Mouse (Mus musculus): ENCODE data around the gene Patl2. TPM values are rescaled to one million over a fixed set of nuclear protein-coding genes. Genes with fewer than 3 reads are reported as not detected.
"Not testable (repeated sequence)": the region's sequence is repeated elsewhere in the genome, so short reads cannot be mapped to it uniquely, and the experiment has no call there.

Gene Patl2
- total RNA-seq, 2 experiments from 2014 or later: not detected

DNA sequence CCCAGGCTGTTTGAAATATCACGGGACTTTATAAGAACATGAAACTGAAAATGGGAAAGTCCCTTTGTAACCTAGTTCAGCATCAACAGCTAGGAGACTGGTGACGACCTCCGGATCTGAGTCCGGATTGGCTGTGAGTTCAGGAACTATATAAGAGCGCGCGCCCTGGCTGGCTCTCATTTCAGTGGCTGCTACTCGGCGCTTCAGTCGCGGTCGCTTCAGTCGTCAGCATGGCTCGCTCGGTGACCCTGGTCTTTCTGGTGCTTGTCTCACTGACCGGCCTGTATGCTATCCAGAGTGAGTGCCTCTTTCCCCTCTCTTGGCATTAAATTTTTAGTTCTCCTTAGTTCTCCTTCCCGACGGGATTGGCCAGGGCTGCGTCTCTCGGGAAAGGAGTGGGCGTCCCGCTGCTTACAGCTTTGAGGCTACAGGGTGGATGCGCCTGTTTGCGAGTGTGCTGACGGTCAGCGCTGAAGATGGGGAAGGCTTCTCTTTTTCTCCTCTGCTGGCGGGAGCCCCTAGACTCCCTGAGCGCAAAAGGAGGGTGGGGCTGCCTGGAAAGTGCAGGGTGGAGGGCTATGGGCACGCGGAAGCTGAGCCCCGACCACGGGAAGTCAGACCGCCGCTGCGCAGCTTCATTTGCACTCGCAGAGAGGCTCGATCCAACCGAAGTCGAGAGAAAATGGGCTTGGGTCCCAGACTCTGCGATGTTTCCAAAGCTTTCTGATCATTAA lies 38.3 kb downstream of the Patl2 start, which contains the start of gene B2m:
B2m (plus strand) TSS at position 179 of the 734 bp plus-strand sequence.
- peak; percentile 86 to 93 for DNase-seq (ENCODE audit: low spot score in 2 of 2)

DNA sequence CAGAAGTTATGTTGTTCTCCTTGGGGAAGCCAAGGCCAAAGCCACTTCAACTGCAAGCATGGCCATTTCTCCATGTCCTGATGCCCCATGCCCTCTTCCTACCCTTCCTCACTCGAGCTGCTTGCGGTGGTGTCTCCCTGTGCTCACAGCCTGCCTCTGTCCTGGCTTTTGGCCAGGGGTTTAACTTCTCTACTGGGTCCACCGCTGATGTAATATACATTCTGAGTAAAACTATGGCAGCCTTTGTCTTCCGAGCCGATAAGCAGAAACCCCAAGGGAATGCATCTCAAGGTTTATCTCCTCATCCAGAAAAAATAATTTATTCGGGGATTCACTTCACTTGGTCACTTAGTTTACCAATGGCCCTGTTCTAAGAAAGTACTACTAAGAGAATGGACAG lies 39.3 kb downstream of the Patl2 start:
- DNase-seq (ENCODE audit: low spot score in 2 of 2): no peak

DNA sequence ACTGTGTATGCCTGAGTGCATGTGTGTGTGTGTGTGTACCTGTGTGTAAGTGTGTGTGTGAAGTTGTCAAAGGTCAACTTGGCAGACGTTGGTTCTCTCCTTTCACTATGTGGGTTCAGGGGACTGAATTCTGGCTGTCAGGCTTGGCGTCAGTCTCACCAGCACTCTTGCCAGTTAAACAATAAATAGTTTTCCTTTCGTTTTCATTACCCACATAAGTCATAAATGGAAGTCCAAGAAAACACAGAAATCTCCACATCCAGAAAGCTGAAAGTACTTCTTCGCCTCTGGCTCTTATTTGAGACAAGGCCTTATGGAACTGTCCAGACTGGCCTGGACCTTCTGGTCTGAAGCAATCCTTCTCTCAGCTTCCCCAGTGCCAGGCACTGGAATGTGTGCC lies 40.2 kb downstream of the Patl2 start:
- no peak for DNase-seq (ENCODE audit: low spot score in 2 of 2)

DNA sequence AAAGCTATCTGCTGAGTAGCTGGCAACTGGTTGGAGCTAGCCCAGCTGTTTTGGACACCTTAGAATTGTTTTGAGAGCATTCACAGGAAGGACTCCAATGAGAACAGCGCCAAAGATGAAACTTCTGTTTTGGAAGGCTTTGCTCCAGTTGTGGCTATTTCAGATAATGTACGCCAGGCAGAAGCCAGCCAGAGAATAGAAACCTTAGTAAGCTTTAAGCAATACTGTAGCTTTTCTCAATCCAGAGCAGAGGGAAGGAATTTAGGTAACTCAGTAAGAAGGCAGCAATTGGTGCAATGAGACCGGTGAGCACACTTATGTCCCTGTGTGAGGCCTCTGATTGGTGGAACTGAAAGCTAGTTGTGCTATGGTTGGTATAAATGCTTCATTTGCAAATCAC lies 42.9 kb downstream of the Patl2 start:
- no peak for DNase-seq (ENCODE audit: low spot score in 2 of 2)

DNA sequence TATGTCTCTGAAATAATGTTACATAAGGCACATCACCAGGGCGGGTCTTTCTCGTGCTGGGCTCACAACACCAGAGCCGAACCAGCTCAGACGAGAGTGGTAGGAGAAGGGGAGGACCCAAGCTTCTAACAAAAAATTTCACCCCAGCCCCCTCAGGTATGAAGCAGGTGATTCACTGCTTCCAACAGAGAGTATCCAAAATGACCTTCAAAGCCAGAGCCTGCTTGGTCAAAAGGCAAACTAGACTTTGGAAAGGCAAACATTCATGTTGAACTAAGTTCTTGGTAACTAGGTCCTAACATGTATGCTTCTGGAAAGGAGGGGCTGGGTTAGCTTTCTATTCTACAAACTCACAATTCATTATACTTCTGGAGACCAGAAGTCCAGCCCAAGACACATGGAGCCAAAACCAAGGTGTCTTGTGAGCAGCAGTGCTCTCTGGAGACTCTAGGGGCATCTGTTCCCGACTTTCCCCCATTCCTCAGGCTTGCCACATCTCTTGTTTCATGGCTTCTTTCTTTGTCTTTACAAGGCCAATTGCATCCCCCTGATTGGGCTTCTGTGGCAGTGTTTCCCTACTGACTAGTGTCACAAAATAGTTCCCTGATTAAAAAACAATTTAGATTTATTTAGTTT lies 44.5 kb downstream of the Patl2 start:
- DNase-seq (ENCODE audit: low spot score in 2 of 2): no peak

DNA sequence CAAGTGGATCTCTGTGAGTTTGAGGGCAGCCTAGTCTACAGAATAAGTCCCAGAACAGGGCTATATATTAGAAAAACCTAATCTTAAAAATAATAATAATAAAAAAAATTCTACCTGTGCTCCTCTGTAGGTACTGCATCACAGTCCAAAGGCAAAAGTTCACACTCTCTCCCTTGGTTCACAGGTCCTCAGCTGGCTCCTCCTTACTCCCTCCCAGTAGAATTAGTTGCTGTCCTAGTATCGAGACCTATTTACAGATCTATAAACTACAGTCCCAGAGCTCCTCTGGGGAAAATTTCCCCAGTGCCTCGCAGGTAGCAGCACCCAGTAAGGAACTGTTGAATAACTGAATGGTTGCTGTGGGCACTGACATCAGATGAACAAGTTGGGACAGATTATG lies 45.2 kb downstream of the Patl2 start:
- DNase-seq (ENCODE audit: low spot score in 2 of 2): no peak

DNA sequence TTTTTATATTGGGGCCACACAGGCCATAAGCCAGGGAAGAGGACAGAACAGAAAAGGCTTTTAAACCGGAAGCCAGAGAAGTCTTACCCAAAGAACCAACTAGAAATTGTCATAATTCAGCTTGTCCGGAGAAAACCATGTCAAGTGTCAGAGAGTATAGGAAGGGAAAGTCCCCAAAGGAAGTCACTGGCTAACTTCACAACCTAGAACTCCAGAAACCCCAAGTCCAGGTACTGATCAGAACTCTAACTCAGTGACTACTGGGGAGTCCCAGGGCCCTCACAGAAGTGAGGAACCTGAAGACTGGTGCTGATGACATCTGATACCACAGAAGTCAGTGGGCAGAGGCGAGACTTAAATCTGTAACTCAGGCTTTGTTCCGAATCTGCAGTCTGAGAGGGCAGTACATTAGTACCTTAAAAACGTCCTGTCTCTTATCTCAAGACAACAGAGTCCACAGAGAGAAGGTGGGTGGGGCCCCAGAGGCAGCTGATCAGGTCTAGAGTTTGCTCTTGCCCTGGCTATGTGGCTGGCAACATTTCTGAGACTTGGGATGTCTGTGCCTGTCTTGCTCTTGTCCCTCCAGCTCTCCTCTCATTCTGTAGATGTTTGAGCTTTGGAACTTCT lies 48.0 kb downstream of the Patl2 start:
- no peak for DNase-seq (ENCODE audit: low spot score in 2 of 2)

DNA sequence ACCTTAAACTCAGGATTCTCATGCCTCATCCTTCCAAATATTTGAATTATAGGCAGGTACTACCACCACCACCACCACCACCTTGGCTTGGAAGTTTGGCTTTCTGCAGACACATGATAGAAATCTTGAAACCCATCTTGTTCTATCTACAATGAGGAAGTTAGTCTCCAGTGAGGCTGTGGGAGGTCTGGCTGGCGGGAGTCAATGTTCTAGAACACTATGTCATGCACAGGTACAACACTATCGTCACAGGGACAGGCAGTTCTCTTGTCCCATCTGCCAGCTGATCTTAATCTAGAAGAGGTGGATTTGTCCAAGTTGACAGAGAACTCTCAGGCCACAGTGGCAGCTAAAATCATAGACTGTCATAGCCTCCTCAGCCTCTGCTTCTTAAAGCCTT lies 53.4 kb downstream of the Patl2 start:
- no peak for DNase-seq (ENCODE audit: low spot score in 2 of 2)

DNA sequence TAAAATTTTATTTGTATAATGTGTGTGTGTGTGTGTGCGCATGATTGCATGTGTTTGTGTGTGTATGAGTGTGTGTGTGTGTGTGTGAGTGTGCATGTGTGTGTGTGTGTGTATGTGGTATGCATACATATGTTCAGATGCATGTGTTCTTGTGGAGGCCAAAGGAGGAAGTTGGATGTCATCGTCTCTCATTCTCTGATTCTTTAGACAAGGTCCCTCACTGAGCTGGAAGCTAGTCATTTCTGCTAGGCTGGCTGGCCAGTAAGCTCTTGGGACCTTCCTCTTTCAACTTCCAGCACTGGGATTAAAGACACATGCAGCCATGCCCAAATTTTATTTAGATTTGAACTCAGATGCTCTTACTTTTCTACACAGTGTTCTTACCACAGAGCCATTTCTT lies 53.9 kb downstream of the Patl2 start:
- DNase-seq (ENCODE audit: low spot score in 2 of 2): no peak

DNA sequence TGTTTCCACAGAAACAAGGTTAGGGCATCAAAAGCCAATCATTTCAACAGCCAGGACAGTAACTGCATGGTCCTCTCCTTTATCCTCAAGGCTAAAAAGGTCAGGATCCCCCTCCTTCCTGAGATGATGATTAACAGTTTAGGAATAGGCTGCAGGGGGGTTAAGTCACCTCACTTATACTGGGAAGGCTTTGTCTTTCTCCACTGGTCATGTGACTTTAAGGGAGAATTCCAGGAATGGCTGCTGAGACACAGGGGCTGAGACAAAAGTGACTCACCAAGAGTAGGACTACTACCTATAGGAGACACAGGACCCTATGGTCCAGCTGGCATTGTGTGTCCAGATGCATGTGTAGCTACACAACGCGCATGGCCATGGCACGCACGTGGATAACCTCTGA lies 58.4 kb downstream of the Patl2 start:
- no peak for DNase-seq (ENCODE audit: low spot score in 2 of 2)

DNA sequence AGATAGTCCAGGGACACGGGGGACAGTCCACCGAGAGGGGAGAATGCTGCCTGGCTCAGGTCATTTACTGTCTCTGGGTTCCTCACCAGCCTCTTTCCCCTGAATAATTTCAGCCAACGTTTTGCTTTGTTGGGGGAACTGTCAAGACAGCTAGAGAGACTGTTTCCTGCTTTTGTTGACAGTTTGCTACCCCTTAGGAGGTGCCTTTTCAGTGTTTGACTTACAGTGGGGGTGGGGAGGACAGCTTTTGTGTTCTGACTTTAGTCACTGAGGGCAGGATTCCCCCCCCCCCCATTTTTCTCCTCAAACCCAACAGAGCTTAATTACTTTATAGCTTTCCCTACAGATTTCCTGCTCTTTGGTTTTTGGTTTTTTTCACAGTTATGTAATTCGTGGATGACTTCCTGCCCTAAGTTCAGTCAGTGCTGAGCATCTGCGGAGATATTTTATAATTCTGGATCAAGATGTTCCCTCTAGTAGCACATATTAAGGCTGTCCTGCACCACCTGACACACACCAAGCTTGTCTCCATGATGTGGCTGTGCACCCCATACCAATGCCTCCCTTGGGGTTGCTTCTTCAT lies 59.1 kb downstream of the Patl2 start:
- DNase-seq (ENCODE audit: low spot score in 2 of 2): no peak

DNA sequence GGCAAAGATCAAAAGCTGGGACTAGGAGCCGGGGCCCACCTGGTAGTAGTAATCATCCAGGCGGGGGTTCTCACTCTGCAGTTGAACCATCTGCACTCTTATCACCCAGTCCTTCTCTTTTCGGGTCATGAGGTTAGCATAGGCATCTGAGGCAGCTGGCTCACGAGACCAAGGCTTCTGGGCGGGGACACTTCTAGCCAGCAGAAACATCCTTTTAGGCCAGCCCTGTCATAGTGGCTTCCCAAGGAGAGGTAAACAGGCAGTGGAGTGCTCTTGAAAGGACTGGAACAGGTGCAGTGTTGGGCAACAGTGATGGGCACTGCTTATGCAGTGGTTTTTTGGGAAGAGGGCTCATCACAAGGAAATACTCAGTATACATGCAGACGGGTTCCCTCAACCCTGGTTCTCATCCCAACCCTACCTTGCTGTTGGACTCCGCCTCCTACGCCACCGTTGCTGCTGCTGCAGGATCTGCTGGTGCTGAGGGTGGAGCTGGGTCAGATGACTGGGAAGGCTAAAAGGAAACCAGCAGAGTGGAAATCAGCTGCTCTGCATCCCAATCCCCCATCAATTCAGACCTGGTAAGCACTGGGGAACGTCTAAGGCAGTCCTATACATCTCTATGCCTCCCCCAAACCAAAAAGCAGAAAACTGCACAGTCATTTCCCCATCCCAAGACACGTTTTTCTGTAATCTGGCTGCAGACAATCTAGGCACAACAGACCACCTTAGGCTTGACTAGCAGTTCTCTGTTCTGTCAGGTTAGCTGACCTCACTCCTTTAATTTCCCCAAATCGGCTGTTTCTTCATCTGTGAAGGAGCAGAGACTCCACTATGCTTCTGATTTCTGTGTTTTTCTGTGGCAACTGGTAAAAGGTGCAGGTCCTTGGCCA lies 60.1 kb downstream of the Patl2 start:
- DNase-seq (ENCODE audit: low spot score in 2 of 2): no peak

DNA sequence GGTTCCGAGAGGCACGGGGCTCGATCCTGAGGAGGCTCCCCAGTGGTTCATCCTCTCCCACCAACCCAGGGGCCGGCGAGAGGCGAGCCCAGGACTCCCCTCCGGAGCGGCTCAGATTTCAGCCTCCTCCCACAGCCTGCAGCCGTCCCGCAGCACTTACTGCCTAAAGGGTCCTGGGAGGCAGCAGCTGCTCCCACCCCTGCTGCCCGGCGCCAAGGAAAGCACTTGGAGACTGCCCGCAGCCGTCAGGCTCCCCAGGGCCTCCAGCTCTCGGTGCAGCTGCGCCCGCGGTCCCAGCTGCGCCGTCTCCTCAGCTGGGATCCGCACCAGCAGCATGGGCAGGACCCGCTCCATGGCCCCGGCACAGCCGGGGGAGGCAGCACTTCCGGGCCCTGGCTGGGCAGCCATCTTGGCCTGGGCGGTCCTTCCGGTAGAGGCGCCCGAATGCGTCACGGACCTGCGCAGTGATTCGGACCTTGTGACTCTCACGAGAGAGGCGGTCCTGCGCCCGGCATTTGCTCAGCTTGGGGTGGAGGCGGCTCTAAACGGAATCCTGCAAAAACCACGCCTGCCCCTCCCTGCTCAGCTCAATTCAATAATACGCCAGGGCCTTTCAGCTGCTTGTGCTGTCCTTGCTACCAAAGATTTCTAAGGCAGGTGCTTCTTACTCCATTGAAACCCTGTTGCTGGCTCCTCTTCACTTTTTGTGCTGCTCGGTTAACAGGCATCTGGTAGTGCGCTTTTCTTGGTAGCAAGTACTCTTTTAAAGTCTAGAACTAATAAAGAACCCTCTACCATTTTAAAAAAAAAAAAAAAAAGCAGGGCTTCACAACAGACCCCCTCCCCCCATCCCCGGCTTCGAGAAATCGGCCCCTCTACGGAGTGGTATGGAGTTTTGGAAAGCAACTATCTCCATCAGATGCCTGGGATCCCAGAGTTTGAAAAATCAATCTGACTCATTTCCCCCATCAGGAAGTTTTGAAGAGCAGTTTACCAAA lies 67.7 kb downstream of the Patl2 start, which contains the start of gene Spg11:
Spg11 (minus strand) TSS at position 426 of the 998 bp plus-strand sequence.
- DNase-seq (ENCODE audit: low spot score in 2 of 2): peak; percentile 93 to 98

DNA sequence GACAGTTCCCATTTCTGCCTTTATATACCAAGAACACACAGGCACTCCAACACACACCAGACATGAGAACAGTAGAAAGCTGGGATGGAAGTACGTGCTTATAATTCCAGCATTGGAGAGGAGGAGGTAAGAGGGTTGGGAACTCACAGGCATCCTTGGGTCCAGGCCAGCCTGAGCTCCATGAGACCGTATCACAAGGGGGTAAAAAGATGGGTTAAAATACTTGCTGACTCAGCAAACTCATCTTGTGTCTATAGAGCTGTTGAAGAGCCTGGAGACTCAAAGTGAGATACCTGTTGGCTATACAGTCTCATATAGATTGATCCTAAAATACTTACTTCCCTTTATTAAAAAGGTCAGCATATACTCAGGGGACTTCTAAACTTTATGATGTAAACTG lies 69.1 kb downstream of the Patl2 start:
- no peak for DNase-seq (ENCODE audit: low spot score in 2 of 2)

DNA sequence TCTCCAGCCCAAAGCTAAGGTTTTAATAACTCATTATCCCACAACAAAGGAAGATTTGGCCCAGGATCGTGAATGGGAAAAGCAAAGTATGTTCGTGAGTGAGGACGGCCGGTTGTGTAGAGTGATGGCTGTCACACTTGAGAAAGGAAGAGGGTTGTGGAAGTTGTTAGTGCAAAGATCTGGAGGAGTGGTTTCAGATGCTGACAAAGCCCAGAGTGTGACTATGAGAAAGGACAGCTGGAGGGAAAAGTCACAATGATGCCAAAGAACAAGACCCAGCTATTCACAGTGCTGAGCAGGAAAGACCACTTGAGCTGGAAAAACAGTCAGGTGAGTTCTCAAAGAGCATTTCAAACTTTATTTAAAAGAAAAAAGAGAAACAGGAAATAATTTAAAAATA lies 76.3 kb downstream of the Patl2 start:
- DNase-seq (ENCODE audit: low spot score in 2 of 2): no peak

DNA sequence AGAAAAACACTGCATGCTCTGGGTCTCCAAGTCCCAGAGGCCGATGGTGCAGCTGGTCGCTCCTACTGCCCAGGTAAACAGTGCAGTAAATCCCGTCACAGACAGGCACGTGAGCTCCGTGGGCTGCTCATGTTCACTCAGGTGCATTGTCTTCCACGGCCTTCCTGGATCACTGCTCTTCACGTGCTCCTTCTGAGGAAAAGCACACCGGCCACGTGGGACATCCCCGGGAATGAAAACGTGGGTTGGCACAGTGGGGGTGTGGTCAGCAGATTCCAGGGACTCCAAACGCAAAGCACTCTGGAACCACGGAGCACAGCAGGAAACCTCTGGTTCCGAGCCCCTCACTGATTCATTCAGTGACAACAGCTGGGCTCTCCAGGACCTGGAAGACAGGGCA lies 77.9 kb downstream of the Patl2 start:
- DNase-seq (ENCODE audit: low spot score in 2 of 2): no peak

DNA sequence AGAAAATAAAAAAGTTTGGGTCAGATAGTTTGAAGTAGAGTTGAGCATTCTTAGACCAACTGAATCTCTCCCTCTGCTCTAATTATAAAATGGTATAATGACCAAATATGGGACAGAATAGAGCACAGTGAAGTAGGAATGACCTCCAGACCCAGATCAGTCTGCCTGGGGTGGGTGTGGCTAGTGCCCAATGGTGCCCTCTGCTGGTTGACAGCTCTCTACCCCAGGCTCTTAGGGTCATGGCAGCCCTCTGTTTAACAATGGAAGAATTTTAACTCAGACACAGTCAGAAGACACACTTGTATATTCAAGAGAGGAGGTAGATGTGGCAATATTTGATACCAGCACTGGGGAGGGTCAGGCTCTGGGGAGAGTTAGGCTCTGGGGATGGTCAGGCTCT lies 83.9 kb downstream of the Patl2 start:
- no peak for DNase-seq (ENCODE audit: low spot score in 2 of 2)

DNA sequence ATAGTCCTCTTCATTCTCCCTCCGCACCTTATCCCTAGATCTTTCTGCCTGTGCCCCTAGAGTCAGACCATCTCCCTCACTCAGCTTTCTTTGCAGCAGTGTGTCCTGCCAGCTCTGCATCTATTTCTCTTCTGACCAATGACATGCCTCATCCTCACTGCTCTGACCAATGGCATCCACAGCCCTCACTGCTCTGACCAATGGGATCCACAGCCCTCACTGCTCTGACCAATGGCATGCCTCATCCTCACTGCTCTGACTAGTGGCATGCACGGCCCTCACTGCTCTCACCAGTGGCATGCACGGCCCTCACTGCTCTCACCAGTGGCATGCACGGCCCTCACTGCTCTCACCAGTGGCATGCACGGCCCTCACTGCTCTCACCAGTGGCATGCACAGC lies 88.3 kb downstream of the Patl2 start:
- DNase-seq (ENCODE audit: low spot score in 2 of 2): not testable (repeated sequence)

DNA sequence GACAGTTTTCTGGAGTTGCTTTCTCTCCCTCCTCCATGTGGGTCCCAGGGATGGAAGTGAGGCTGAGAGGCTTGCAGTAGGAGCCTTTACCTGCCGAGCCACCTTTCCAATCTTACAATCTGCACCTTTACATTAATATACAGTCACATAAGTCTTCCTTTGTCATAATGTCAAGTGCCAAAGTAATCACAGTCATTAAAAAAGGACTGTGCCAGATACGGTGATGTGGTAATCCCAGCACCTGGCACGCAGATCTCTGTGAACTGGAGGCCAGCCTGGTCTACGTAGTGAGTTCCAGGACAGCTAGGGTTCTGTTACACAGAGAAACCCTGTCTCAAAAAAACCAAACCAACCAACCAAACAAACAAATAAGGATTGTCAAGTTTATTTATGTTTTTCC lies 92.1 kb downstream of the Patl2 start:
- DNase-seq (ENCODE audit: low spot score in 2 of 2): no peak

DNA sequence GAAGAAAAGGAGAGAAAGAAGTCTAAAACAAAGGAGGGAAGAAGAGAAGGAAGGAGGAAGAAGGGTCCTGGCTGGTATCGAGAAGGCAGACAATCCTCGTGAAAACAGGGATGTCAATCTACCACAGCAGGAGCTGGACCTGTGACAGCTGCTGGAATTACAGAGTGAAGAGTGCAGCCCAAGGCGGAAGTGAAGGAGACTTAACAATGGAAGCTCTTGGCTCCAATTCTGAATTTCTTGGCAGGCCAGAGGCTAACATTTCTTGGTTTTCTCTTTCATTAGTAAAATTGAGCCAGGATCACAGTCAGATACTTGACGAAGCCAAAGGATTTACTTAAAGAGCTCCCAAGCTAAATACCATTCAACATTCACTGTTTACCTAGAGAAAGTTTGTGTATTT lies 99.5 kb downstream of the Patl2 start:
- peak in 1 of 2 experiments; percentile 60 for DNase-seq (ENCODE audit: low spot score in 2 of 2)

Data from gastrocnemius, postnatal 4 days (tissue).